Mouse (Mus musculus): ENCODE results near the gene Acrbp. TPM values are rescaled to one million over a fixed set of nuclear protein-coding genes. Genes with fewer than 3 reads are reported as not detected.

Gene Acrbp
- polyA plus RNA-seq, 1 experiment from 2014 or later, result 18.2 TPM

DNA sequence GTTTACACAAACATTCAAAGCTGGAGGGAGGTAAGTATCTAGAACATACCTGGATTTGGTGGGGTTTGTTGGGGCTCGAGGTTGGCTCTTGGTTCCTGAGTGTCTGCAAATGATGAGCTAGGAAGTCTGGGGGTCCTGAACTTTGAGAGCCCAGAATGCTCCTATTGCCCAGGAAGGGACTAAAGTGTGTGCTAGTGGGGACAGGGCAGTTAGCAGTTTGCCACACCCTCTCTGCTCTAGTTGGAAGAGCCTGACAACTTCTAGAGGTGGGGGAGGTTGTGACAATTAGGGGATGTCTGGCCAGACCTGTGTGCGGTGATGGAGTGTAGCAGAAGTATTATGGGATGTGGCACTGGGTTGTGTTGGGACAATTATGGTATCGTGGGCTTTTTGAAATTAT, 45.4 kb downstream of the Acrbp start:
- H3K9me3 ChIP-seq (ENCODE audit: control insufficient read depth, low read length), result no peaks in the 10 kb centered on the region
- H3K4me1 ChIP-seq (ENCODE audit: control insufficient read depth, insufficient read depth, low read depth, low read length), result peaks cover 40% of the 10 kb centered on the region
- H3K27me3 ChIP-seq (replicated peaks; ENCODE audit: control insufficient read depth, insufficient read depth, low read length), result no peaks in the 10 kb centered on the region
- H3K36me3 ChIP-seq (ENCODE audit: control insufficient read depth, insufficient read depth, low read length), result no peaks in the 10 kb centered on the region
- H3K4me3 ChIP-seq (ENCODE audit: low read length), result no peak overlapping the region
- peak overlapping the region; percentile 95; the same call in 1 of the 2 replicates for H3K27ac ChIP-seq (ENCODE audit: low read depth, low read length)
- 65% methylated on average over 3 of the region's 3 CpGs for WGBS
- no peak overlapping the region for H3K9ac ChIP-seq (ENCODE audit: low read depth, low read length)
- ATAC-seq, result no peak
- H3K4me2 ChIP-seq (ENCODE audit: low read length), result no peak overlapping the region

DNA sequence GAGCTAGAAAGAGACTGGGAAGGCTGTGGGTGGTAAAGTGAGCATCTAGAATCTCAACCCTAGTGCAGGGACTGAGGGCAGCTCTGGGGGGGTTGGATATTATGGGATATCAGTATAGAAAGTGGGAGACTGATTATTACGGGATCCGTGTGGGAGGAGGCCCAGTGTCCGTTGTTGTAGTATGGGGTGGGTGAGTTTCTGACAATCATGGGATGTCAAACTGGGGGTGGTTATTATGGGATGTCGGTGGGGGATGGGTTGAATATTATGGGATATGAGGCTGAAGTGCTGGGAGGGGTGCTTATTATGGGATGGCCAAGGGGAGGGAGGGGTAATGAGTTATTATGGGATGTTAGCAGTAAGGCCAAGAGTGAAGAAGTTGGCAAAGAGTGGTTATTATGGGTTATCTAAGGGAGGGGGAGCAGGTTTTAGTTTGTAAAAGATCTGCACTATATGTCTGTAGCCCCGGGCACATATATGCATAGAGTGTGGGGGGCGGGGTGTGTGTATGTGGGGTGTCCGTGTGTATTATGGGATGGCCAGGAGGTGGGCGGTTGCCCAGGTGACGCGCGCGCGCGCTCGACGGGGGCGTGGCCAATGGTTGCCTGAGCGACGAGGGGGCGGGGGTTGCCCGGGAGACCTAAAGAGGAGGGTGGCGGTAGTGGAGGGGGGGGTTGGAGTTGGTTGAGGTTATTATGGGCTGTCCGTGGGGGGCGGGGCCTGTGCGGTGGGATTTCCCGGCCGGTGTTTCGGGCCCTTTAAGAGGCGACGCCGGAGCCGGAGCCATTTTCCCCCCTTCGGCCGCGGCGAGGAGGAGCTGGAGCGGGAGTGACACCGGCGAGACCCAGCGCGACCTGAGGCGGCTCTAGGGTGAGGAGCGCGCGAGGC, 46.1 kb downstream of the Acrbp start, which contains the start of gene Chd4:
Gene Chd4 (plus strand): TSS at position 591 of the 888 bp plus-strand sequence.
- Histone ChIP-seq H3K4me1 (ENCODE audit: control insufficient read depth, insufficient read depth, low read depth, low read length) (peaks cover 37% of the 10 kb centered on the region), H3K4me2 (ENCODE audit: low read length) (peak within 1 kb of the TSS; percentile 91), H3K27me3 (replicated peaks; ENCODE audit: control insufficient read depth, insufficient read depth, low read length) (no peaks in the 10 kb centered on the region), H3K4me3 (ENCODE audit: low read length) (peak within 1 kb of the TSS; percentile 86), H3K9ac (ENCODE audit: low read depth, low read length) (peak within 1 kb of the TSS; percentile 95), H3K9me3 (ENCODE audit: control insufficient read depth, low read length) (no peaks in the 10 kb centered on the region), H3K36me3 (ENCODE audit: control insufficient read depth, insufficient read depth, low read length) (peaks cover 6% of the 10 kb centered on the region; the same call in 1 of the 2 replicates), H3K27ac (ENCODE audit: low read depth, low read length) (peak within 1 kb of the TSS; percentile 95)
- WGBS, result 1% methylated on average over 44 of the region's 45 CpGs
- peak; percentile 79 for ATAC-seq

DNA sequence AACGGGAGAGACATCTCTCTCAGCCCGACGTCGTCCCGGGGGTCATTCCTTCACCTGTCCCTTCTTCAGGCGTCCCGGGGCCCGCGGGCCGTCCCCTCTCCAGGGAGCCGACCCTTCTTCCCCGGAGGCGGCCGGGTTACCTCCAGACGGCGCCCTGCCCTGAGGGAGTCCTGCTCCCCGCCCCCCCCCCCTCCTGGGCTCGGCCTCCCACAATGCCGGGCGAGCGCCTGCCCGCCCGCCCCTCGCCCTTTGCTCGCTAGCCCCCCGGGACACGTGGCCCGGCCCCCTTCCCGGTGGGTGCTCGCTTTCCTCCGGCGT, 46.7 kb downstream of the Acrbp start:
- peak overlapping the region; percentile 91 for H3K4me2 ChIP-seq (ENCODE audit: low read length)
- H3K36me3 ChIP-seq (ENCODE audit: control insufficient read depth, insufficient read depth, low read length), result peaks cover 12% of the 10 kb centered on the region
- H3K9me3 ChIP-seq (ENCODE audit: control insufficient read depth, low read length), result no peaks in the 10 kb centered on the region
- H3K4me1 ChIP-seq (ENCODE audit: control insufficient read depth, insufficient read depth, low read depth, low read length), result peaks cover 35% of the 10 kb centered on the region
- H3K27ac ChIP-seq (ENCODE audit: low read depth, low read length), result peak overlapping the region; percentile 95
- WGBS, result 0% methylated on average over 20 of the region's 32 CpGs
- peak overlapping the region; percentile 86 for H3K4me3 ChIP-seq (ENCODE audit: low read length)
- H3K27me3 ChIP-seq (replicated peaks; ENCODE audit: control insufficient read depth, insufficient read depth, low read length), result no peaks in the 10 kb centered on the region
- H3K9ac ChIP-seq (ENCODE audit: low read depth, low read length), result peak overlapping the region; percentile 95
- no peak for ATAC-seq

- peak overlapping the region; percentile 95 for H3K9ac ChIP-seq (ENCODE audit: low read depth, low read length)
- WGBS, result 0% methylated on average over 40 of the region's 44 CpGs
- H3K4me3 ChIP-seq (ENCODE audit: low read length), result peak overlapping the region; percentile 86
- peak overlapping the region; percentile 91 for H3K4me2 ChIP-seq (ENCODE audit: low read length)
- H3K9me3 ChIP-seq (ENCODE audit: control insufficient read depth, low read length), result no peaks in the 10 kb centered on the region
- H3K27me3 ChIP-seq (replicated peaks; ENCODE audit: control insufficient read depth, insufficient read depth, low read length), result no peaks in the 10 kb centered on the region
- H3K27ac ChIP-seq (ENCODE audit: low read depth, low read length), result peak overlapping the region; percentile 95
- H3K4me1 ChIP-seq (ENCODE audit: control insufficient read depth, insufficient read depth, low read depth, low read length), result peaks cover 35% of the 10 kb centered on the region
- H3K36me3 ChIP-seq (ENCODE audit: control insufficient read depth, insufficient read depth, low read length), result peaks cover 17% of the 10 kb centered on the region
- ATAC-seq, result peak; percentile 48
Observed at GRCm38 (mm10) chr6:125096597-125097345, 47.3 kb downstream of the Acrbp start.

GRCm38 (mm10) chr6:125097346-125097689, 47.8 kb downstream of the Acrbp start:
- Histone ChIP-seq H3K4me3 (ENCODE audit: low read length) (peak overlapping the region; percentile 86), H3K4me1 (ENCODE audit: control insufficient read depth, insufficient read depth, low read depth, low read length) (peaks cover 35% of the 10 kb centered on the region), H3K36me3 (ENCODE audit: control insufficient read depth, insufficient read depth, low read length) (peaks cover 20% of the 10 kb centered on the region), H3K9ac (ENCODE audit: low read depth, low read length) (peak overlapping the region; percentile 95), H3K4me2 (ENCODE audit: low read length) (peak overlapping the region; percentile 91), H3K27ac (ENCODE audit: low read depth, low read length) (peak overlapping the region; percentile 95), H3K27me3 (replicated peaks; ENCODE audit: control insufficient read depth, insufficient read depth, low read length) (no peaks in the 10 kb centered on the region), H3K9me3 (ENCODE audit: control insufficient read depth, low read length) (no peaks in the 10 kb centered on the region)
- peak; percentile 5 for ATAC-seq
- 1% methylated on average over 12 of the region's 12 CpGs for WGBS

GRCm38 (mm10) chr6:125097951-125098350, 48.5 kb downstream of the Acrbp start:
- peaks cover 35% of the 10 kb centered on the region for H3K4me1 ChIP-seq (ENCODE audit: control insufficient read depth, insufficient read depth, low read depth, low read length)
- no peaks in the 10 kb centered on the region for H3K9me3 ChIP-seq (ENCODE audit: control insufficient read depth, low read length)
- ATAC-seq, result no peak
- peak overlapping the region; percentile 86 for H3K4me3 ChIP-seq (ENCODE audit: low read length)
- no peaks in the 10 kb centered on the region for H3K27me3 ChIP-seq (replicated peaks; ENCODE audit: control insufficient read depth, insufficient read depth, low read length)
- peak overlapping the region; percentile 91 for H3K4me2 ChIP-seq (ENCODE audit: low read length)
- H3K9ac ChIP-seq (ENCODE audit: low read depth, low read length), result peak overlapping the region; percentile 95
- WGBS, result 51% methylated on average over 8 of the region's 8 CpGs
- peaks cover 27% of the 10 kb centered on the region for H3K36me3 ChIP-seq (ENCODE audit: control insufficient read depth, insufficient read depth, low read length)
- H3K27ac ChIP-seq (ENCODE audit: low read depth, low read length), result no peak overlapping the region

DNA sequence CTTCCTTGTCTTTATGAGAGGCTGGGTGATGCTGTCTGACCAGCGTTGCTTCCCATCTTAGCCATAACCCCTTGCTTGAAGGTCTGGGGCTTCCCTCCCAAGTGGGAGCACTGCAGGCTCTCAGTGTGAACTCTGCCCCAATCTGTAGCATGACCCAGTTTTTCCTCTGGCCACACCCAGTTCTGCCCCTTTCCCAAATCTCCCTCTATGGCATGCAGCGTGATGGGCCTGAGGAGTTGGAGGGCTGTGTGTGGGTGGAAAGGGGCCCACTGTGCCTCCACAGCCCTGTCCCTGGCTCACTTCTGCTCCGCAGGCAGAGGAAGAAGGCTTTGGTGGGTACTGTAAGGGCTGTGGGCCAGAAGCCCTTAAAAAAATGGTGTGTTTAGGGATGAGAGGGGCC, 49.0 kb downstream of the Acrbp start:
- peaks cover 35% of the 10 kb centered on the region for H3K4me1 ChIP-seq (ENCODE audit: control insufficient read depth, insufficient read depth, low read depth, low read length)
- peak overlapping the region; percentile 14; the same call in 1 of the 2 replicates for H3K27ac ChIP-seq (ENCODE audit: low read depth, low read length)
- no peak for ATAC-seq
- H3K9me3 ChIP-seq (ENCODE audit: control insufficient read depth, low read length), result no peaks in the 10 kb centered on the region
- H3K4me2 ChIP-seq (ENCODE audit: low read length), result peak overlapping the region; percentile 91
- peaks cover 28% of the 10 kb centered on the region for H3K36me3 ChIP-seq (ENCODE audit: control insufficient read depth, insufficient read depth, low read length)
- H3K9ac ChIP-seq (ENCODE audit: low read depth, low read length), result peak overlapping the region; percentile 95
- peak overlapping the region; percentile 86 for H3K4me3 ChIP-seq (ENCODE audit: low read length)
- 34% methylated on average over 3 of the region's 3 CpGs for WGBS
- H3K27me3 ChIP-seq (replicated peaks; ENCODE audit: control insufficient read depth, insufficient read depth, low read length), result no peaks in the 10 kb centered on the region

DNA sequence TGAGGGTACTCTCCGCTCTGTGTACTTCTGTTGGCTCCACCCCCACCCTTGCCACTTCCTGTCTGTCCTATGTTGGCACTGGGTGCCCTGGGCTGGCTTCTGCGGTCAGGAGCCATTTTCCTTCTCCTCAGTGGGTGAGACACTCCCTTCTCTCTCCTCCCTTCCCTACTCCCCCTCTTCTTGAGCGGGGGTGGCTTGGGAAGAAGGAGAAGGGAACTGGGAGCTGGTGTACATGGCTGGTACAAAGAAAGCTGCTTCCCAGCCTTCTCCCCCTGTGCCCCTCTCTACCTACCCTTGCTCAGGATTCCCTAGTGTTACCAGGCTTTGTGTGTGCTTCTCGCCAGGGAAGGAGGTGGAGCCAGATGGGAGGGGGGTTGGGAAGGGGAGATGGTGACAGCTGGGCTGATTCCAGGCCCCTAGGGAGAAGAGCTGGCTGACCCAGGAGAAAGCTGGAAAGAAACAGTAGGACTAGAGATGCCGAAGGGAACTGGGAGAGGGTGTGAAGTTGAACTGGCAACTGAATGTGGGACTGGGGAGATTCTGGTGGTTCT, 50.0 kb downstream of the Acrbp start:
- Histone ChIP-seq H3K9ac (ENCODE audit: low read depth, low read length) (peak overlapping the region; percentile 19), H3K4me1 (ENCODE audit: control insufficient read depth, insufficient read depth, low read depth, low read length) (peaks cover 35% of the 10 kb centered on the region), H3K27ac (ENCODE audit: low read depth, low read length) (peak overlapping the region; percentile 72), H3K36me3 (ENCODE audit: control insufficient read depth, insufficient read depth, low read length) (peaks cover 29% of the 10 kb centered on the region), H3K27me3 (replicated peaks; ENCODE audit: control insufficient read depth, insufficient read depth, low read length) (no peaks in the 10 kb centered on the region), H3K4me2 (ENCODE audit: low read length) (peak overlapping the region; percentile 91), H3K4me3 (ENCODE audit: low read length) (peak overlapping the region; percentile 16), H3K9me3 (ENCODE audit: control insufficient read depth, low read length) (no peaks in the 10 kb centered on the region)
- 26% methylated on average over 4 of the region's 5 CpGs for WGBS
- no peak for ATAC-seq

DNA sequence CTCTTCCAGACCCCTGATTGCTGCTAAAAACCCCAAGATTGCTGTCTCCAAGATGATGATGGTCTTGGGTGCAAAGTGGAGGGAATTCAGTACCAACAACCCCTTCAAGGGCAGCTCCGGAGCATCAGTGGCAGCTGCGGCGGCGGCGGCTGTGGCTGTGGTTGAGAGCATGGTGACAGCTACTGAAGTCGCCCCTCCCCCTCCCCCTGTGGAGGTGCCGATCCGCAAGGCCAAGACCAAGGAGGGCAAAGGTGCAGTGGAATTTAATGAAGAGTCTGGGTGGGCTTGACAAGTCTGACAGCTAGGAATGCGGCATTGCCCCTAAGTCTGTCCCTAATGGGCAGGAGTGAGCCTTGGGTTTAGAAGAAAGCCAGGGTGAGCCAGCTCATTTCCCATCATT, 52.0 kb downstream of the Acrbp start:
- 79% methylated on average over 7 of the region's 9 CpGs for WGBS
- H3K27ac ChIP-seq (ENCODE audit: low read depth, low read length), result no peak overlapping the region
- peaks cover 44% of the 10 kb centered on the region for H3K36me3 ChIP-seq (ENCODE audit: control insufficient read depth, insufficient read depth, low read length)

More for the DNA sequence above, 52.0 kb downstream of the Acrbp start:
- H3K4me3 ChIP-seq (ENCODE audit: low read length), result no peak overlapping the region
- peaks cover 31% of the 10 kb centered on the region for H3K4me1 ChIP-seq (ENCODE audit: control insufficient read depth, insufficient read depth, low read depth, low read length)
- ATAC-seq, result no peak
- H3K9ac ChIP-seq (ENCODE audit: low read depth, low read length), result no peak overlapping the region
- H3K27me3 ChIP-seq (replicated peaks; ENCODE audit: control insufficient read depth, insufficient read depth, low read length), result no peaks in the 10 kb centered on the region
- H3K9me3 ChIP-seq (ENCODE audit: control insufficient read depth, low read length), result no peaks in the 10 kb centered on the region
- no peak overlapping the region for H3K4me2 ChIP-seq (ENCODE audit: low read length)

All from hindbrain, embryonic 16.5 days (tissue).